8 mouse cellular contexts compared by ENCODE assay signal in the genomic region with DNA sequence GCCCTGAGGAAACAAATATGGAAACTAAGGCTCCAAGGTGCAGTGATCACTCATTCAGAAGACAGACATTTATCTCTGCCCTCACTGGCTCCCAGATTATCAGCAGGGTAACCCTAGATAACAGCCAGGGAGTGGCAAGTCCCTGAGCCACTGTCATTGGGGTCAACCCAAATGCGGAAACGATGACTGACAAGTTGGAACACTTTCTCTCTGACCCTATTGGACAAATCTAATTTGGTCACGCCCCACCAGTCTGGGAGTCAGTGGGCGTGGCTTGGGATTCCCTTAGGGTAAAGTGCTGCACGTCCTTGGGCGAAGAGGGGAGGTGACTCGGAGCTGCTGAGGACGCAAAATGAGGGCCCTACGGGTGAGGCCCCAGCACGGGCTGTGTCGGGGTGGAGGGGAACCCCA. TPM values are rescaled to one million over a fixed set of nuclear protein-coding genes. Genes with fewer than 3 reads are reported as not detected.
A peak's percentile ranks its signal among the peaks of the same experiment; 100 is the strongest.
DNase-seq lines count a peak whose midpoint lies in the region; ATAC-seq and TF ChIP-seq lines count a peak whose summit lies in the region.

Cox7a1 (plus strand) TSS at position 266 of the 411 bp plus-strand sequence.

- WGBS in embryonic facial prominence, embryonic 11.5 days: 2% methylated on average over 11 of the region's 11 CpGs
- under 1% methylated on average over 11 of the region's 11 CpGs for WGBS in heart, embryonic 11.5 days (ENCODE audit: insufficient replicate concordance)
- WGBS in kidney, embryonic 15.5 days: 1% methylated on average over 11 of the region's 11 CpGs
- WGBS in liver, embryonic 14.5 days (ENCODE audit: insufficient replicate concordance): under 1% methylated on average over 11 of the region's 11 CpGs
- WGBS in stomach, embryonic 16.5 days: 2% methylated on average over 11 of the region's 11 CpGs

- TF ChIP-seq EP300 in liver, embryonic 14.5 days (IDR thresholded peaks at IDR 0.05; ENCODE audit: low read depth): no peak

- no peak within 1 kb of the TSS for H3K9ac ChIP-seq in embryonic facial prominence, embryonic 11.5 days (replicated peaks; ENCODE audit: low read length)
- H3K9ac ChIP-seq in heart, embryonic 11.5 days (ENCODE audit: low read depth, low read length): peak within 1 kb of the TSS; percentile 73
- peak within 1 kb of the TSS; percentile 39 for H3K9ac ChIP-seq in kidney, embryonic 15.5 days
- peak within 1 kb of the TSS; percentile 34; the same call in 1 of the 2 replicates for H3K9ac ChIP-seq in liver, embryonic 14.5 days (replicated peaks)
- peak within 1 kb of the TSS; percentile 53 for H3K9ac ChIP-seq in stomach, embryonic 16.5 days (ENCODE audit: low read length)

- H3K4me3 ChIP-seq in embryonic facial prominence, embryonic 11.5 days (ENCODE audit: low read depth, low read length): no peak within 1 kb of the TSS
- peak within 1 kb of the TSS; percentile 36 for H3K4me3 ChIP-seq in heart, embryonic 11.5 days (ENCODE audit: low read depth, low read length)
- H3K4me3 ChIP-seq in kidney, embryonic 15.5 days (replicated peaks): peak within 1 kb of the TSS; percentile 32
- peak within 1 kb of the TSS; percentile 25 to 45 for H3K4me3 ChIP-seq in liver, embryonic 14.5 days (ENCODE audit: insufficient read depth in 1 of 2, low read depth in 2 of 2, low read length in 2 of 2)
- peak within 1 kb of the TSS; percentile 30 for H3K4me3 ChIP-seq in stomach, embryonic 16.5 days (replicated peaks; ENCODE audit: low read length)

- H3K4me2 ChIP-seq in embryonic facial prominence, embryonic 11.5 days (ENCODE audit: low read depth, low read length): no peak within 1 kb of the TSS; the same call in 1 of the 2 replicates
- peak within 1 kb of the TSS; percentile 64 for H3K4me2 ChIP-seq in heart, embryonic 11.5 days
- peak within 1 kb of the TSS; percentile 60 for H3K4me2 ChIP-seq in kidney, embryonic 15.5 days
- H3K4me2 ChIP-seq in liver, embryonic 14.5 days (ENCODE audit: low read depth): peak within 1 kb of the TSS; percentile 64
- peak within 1 kb of the TSS; percentile 48 for H3K4me2 ChIP-seq in stomach, embryonic 16.5 days (ENCODE audit: low read depth, low read length)

- 0 out of 2 replicates have a peak, but pooled peaks have one; percentile 41 for ATAC-seq in embryonic facial prominence, embryonic 11.5 days (replicated peaks; ENCODE audit: insufficient number of reproducible peaks, low FRiP score, low TSS enrichment, low read depth)
- ATAC-seq in heart, embryonic 11.5 days (replicated peaks; ENCODE audit: insufficient number of reproducible peaks, low FRiP score, low TSS enrichment): peak; percentile 72
- peak; percentile 71; the same call in 1 of the 2 replicates for ATAC-seq in kidney, embryonic 15.5 days (replicated peaks; ENCODE audit: low FRiP score)
- peak; percentile 88 for ATAC-seq in liver, embryonic 14.5 days (ENCODE audit: insufficient read depth)
- peak; percentile 87 for ATAC-seq in stomach, embryonic 16.5 days (ENCODE audit: insufficient read depth, low FRiP score)

- H3K4me1 ChIP-seq in embryonic facial prominence, embryonic 11.5 days (ENCODE audit: control insufficient read depth, insufficient read depth, low read length): peaks cover 4% of the 10 kb centered on the region; the same call in 1 of the 2 replicates
- H3K4me1 ChIP-seq in heart, embryonic 11.5 days (ENCODE audit: control insufficient read depth, insufficient read depth, low read length): 0 out of 2 replicates have a peak, but pooled peaks cover 15% of the 10 kb centered on the region
- H3K4me1 ChIP-seq in kidney, embryonic 15.5 days: peaks cover 8% of the 10 kb centered on the region
- peaks cover 0 to 9% of the 10 kb centered on the region in 2 experiments; a peak in 2 of 4 replicates for H3K4me1 ChIP-seq in liver, embryonic 14.5 days (replicated peaks; ENCODE audit: control insufficient read depth in 2 of 2, insufficient read depth in 2 of 2, low read length in 1 of 2)
- peaks cover 7% of the 10 kb centered on the region; the same call in 1 of the 2 replicates for H3K4me1 ChIP-seq in stomach, embryonic 16.5 days (ENCODE audit: control insufficient read depth, insufficient read depth, low read length)

- H3K36me3 ChIP-seq in embryonic facial prominence, embryonic 11.5 days (replicated peaks; ENCODE audit: control insufficient read depth, insufficient read depth, low read depth, low read length): peaks cover 7% of the 10 kb centered on the region; the same call in 1 of the 2 replicates
- H3K36me3 ChIP-seq in heart, embryonic 11.5 days (ENCODE audit: control insufficient read depth, insufficient read depth, low read length): peaks cover 24% of the 10 kb centered on the region
- peaks cover 44% of the 10 kb centered on the region for H3K36me3 ChIP-seq in kidney, embryonic 15.5 days
- peaks cover 23% of the 10 kb centered on the region for H3K36me3 ChIP-seq in liver, embryonic 14.5 days (replicated peaks; ENCODE audit: control insufficient read depth, insufficient read depth, low read depth)
- peaks cover 7% of the 10 kb centered on the region for H3K36me3 ChIP-seq in stomach, embryonic 16.5 days (ENCODE audit: control insufficient read depth, insufficient read depth, low read length)

- no peak for TF ChIP-seq CTCF in liver, embryonic 14.5 days (IDR thresholded peaks at IDR 0.05; ENCODE audit: low read depth)

- H3K9me3 ChIP-seq in embryonic facial prominence, embryonic 11.5 days (replicated peaks; ENCODE audit: control insufficient read depth, low read length): no peaks in the 10 kb centered on the region
- H3K9me3 ChIP-seq in heart, embryonic 11.5 days (replicated peaks; ENCODE audit: control insufficient read depth, low read length): no peaks in the 10 kb centered on the region
- H3K9me3 ChIP-seq in kidney, embryonic 15.5 days (replicated peaks): no peaks in the 10 kb centered on the region
- no peaks in the 10 kb centered on the region for H3K9me3 ChIP-seq in liver, embryonic 14.5 days (ENCODE audit: control insufficient read depth, low read length)
- no peaks in the 10 kb centered on the region for H3K9me3 ChIP-seq in stomach, embryonic 16.5 days (replicated peaks; ENCODE audit: control insufficient read depth, low read length)

- H3K27me3 ChIP-seq in embryonic facial prominence, embryonic 11.5 days (ENCODE audit: control insufficient read depth, insufficient read depth, low read length): no peaks in the 10 kb centered on the region
- no peaks in the 10 kb centered on the region for H3K27me3 ChIP-seq in heart, embryonic 11.5 days (ENCODE audit: control insufficient read depth, insufficient read depth, low read length)
- no peaks in the 10 kb centered on the region for H3K27me3 ChIP-seq in kidney, embryonic 15.5 days
- no peaks in the 10 kb centered on the region for H3K27me3 ChIP-seq in liver, embryonic 14.5 days (ENCODE audit: control insufficient read depth, insufficient read depth, low read length)
- H3K27me3 ChIP-seq in stomach, embryonic 16.5 days (ENCODE audit: control insufficient read depth, insufficient read depth, low read length): no peaks in the 10 kb centered on the region

- peak; percentile 97 for DNase-seq in A20 (ENCODE audit: low read depth, low spot score)
- peak; percentile 94 for DNase-seq in adrenal gland, postnatal 10 days
- peak; percentile 77 for DNase-seq in embryonic facial prominence, embryonic 11.5 days (ENCODE audit: low spot score)
- peak; percentile 82 to 92 (median 87) for DNase-seq in liver, embryonic 14.5 days (ENCODE audit: low read depth in 3 of 3, low spot score in 3 of 3)
- DNase-seq in natural killer cell, adult 2 months (ENCODE audit: low spot score in 2 of 2): peak; percentile 84

- H3K27ac ChIP-seq in embryonic facial prominence, embryonic 11.5 days (replicated peaks; ENCODE audit: low read depth, low read length): no peak within 1 kb of the TSS
- H3K27ac ChIP-seq in heart, embryonic 11.5 days (ENCODE audit: low read depth, low read length): peak within 1 kb of the TSS; percentile 23
- H3K27ac ChIP-seq in kidney, embryonic 15.5 days: 0 out of 2 replicates have a peak within 1 kb of the TSS, but pooled peaks have one; percentile 48
- H3K27ac ChIP-seq in liver, embryonic 14.5 days: no peak within 1 kb of the TSS
- H3K27ac ChIP-seq in stomach, embryonic 16.5 days (ENCODE audit: low read length): peak within 1 kb of the TSS; percentile 26; the same call in 1 of the 2 replicates

RNA-seq across cellular contexts. Expression of gene Cox7a1, which starts in this region (rescaled TPM):
- 1,000 to 10,000 TPM; 1,474 to 1,616 TPM for total RNA-seq in adrenal gland, postnatal 10 days (2021)
- polyA plus RNA-seq in embryonic facial prominence, embryonic 11.5 days (2014; fragmentation: Nextera tagmentation; extraction: Ambion mirVana): 2.4 and 3.0 TPM in 2 replicates
- 309 and 324 TPM in 2 replicates for polyA plus RNA-seq in heart, embryonic 11.5 days (2014; fragmentation: Nextera tagmentation; extraction: Ambion mirVana)
- 11.1 and 11.7 TPM in 2 replicates for polyA plus RNA-seq in kidney, embryonic 15.5 days (2015; fragmentation: Nextera tagmentation; extraction: Ambion mirVana)
- polyA plus RNA-seq in liver, embryonic 14.5 days (2012; rRNA removed): 3.5 TPM in 2 replicates
- 5.5 and 7.0 TPM in 2 replicates for polyA plus RNA-seq in liver, embryonic 14.5 days (2014; fragmentation: Nextera tagmentation; extraction: Ambion mirVana)
- polyA plus RNA-seq in stomach, embryonic 16.5 days (2015; fragmentation: Nextera tagmentation; extraction: Ambion mirVana): 12.8 and 25.0 TPM in 2 replicates

Comparison
In these comparisons a context has a peak if more than half of its experiments do, and no peak if none do; other contexts are left out.
1. RNA of gene Cox7a1 (polyA plus RNA-seq): 309 to 324 TPM in heart, embryonic 11.5 days; 12.8 to 25.0 TPM in stomach, embryonic 16.5 days, 11.1 to 11.7 TPM in kidney, embryonic 15.5 days, 3.5 to 7.0 TPM in liver, embryonic 14.5 days and 2.4 to 3.0 TPM in embryonic facial prominence, embryonic 11.5 days; every median in the first group is over 10 times any median in the second.
2. H3K27ac ChIP-seq: peak in heart, embryonic 11.5 days (single experiment), kidney, embryonic 15.5 days (single experiment) and stomach, embryonic 16.5 days (single experiment); none in embryonic facial prominence, embryonic 11.5 days (single experiment) and liver, embryonic 14.5 days (single experiment).
3. Peak in every context shown above with its lines, with median percentiles within 50 percentile points of each other: DNase-seq and ATAC-seq.